Mouse (Mus musculus) lung, postnatal 0 days (tissue): ENCODE data around the gene Pim1. TPM values are rescaled to one million over a fixed set of nuclear protein-coding genes. Genes with fewer than 3 reads are reported as not detected.
"Not testable (repeated sequence)": the region's sequence is repeated elsewhere in the genome, so short reads cannot be mapped to it uniquely, and the experiment has no call there.

ENCODE experiments used
- ATAC-seq: fragments of 200-750 bp; cut with Nextera tagmentation; 2 replicates; pipeline ENCODE4 v1.8.0; 2017; ENCODE audit warnings: moderate library complexity
- DNase-seq: peaks from one replicate; pipeline ENCODE4 v3.0.0-alpha.2; 2016; ENCODE audit warnings: low spot score
- H3K27ac ChIP-seq: fragments of 300-500 bp; sonication (generic); 2 replicates; pipeline ENCODE4 v1.5.1; 2014; ENCODE audit warnings: antibody characterized with exemption, mild to moderate bottlenecking, low read length, mixed read lengths
- H3K27me3 ChIP-seq: fragments of 300-500 bp; sonication (generic); replicated peaks from 2 replicates; pipeline ENCODE4 v1.6.1; 2014; ENCODE audit warnings: low read length, mixed read lengths; ENCODE audit not compliant: insufficient read depth
- H3K36me3 ChIP-seq: fragments of 300-500 bp; sonication (generic); 2 replicates; pipeline ENCODE4 v1.6.1; 2014; ENCODE audit warnings: low read length, mixed read lengths; ENCODE audit not compliant: insufficient read depth
- H3K4me1 ChIP-seq: fragments of 300-500 bp; sonication (generic); 2 replicates; pipeline ENCODE4 v1.6.1; 2014; ENCODE audit warnings: antibody characterized with exemption, low read depth, low read length, mixed read lengths; ENCODE audit not compliant: insufficient read depth
- H3K4me2 ChIP-seq: fragments of 300-500 bp; sonication (generic); replicated peaks from 2 replicates; pipeline ENCODE4 v1.6.1; 2014; ENCODE audit warnings: low read depth, mild to moderate bottlenecking, low read length, moderate library complexity, mixed read lengths
- H3K4me3 ChIP-seq: fragments of 300-500 bp; sonication (generic); 2 replicates; pipeline ENCODE4 v1.5.1; 2014; ENCODE audit warnings: low read depth, low read length
- H3K9ac ChIP-seq: fragments of 300-500 bp; sonication (generic); replicated peaks from 2 replicates; pipeline ENCODE4 v1.6.1; 2014; ENCODE audit warnings: low read depth, mild to moderate bottlenecking
- H3K9me3 ChIP-seq: fragments of 300-500 bp; sonication (generic); 2 replicates; pipeline ENCODE4 v1.6.1; 2016; ENCODE audit warnings: low read length, mixed read lengths
- CTCF ChIP-seq: IDR thresholded peaks from 2 replicates; pipeline ENCODE4 v1.5.1; 2016; ENCODE audit warnings: antibody characterized with exemption, mild to moderate bottlenecking
- EP300 ChIP-seq: IDR thresholded peaks from 2 replicates; pipeline ENCODE4 v1.6.1; 2016; ENCODE audit warnings: antibody characterized with exemption, mild to moderate bottlenecking, control low read depth
- WGBS: fragments of 180-500 bp; shearing (Covaris S2); extraction: QIAGEN DNeasy Blood & Tissue Kit; methylation state at CpG from one replicate; pipeline ENCODE4 v1.1.7; 2014; 5-methylcytosine and 5-hydroxymethylcytosine counted together
- polyA plus RNA-seq: library from polyadenylated mRNA; unstranded; fragments of >200 nt; fragmentation: Nextera tagmentation; extraction: Ambion mirVana; gene quantifications from 2 replicates; pipeline ENCODE4 v1.2.1, GENCODE M21; 2015

Pim1 gene
- polyA plus RNA-seq, 1 experiment from 2014 or later = 30.0 TPM

- Histone ChIP-seq H3K36me3 (no peaks in the 10 kb centered on the region), H3K9me3 (no peaks in the 10 kb centered on the region), H3K4me2 (no peak overlapping the region), H3K27me3 (no peaks in the 10 kb centered on the region), H3K27ac (no peak overlapping the region), H3K4me1 (peaks cover 10% of the 10 kb centered on the region; the same call in 1 of the 2 replicates), H3K4me3 (no peak overlapping the region), H3K9ac (no peak overlapping the region)
- 48% methylated on average over 8 of the region's 8 CpGs for WGBS
- TF ChIP-seq CTCF (no peak), EP300 (no peak)
- DNase-seq (no peak), ATAC-seq (no peak)
Measured at GRCm38 (mm10) chr17:29448055-29448454, 42.5 kb upstream of the Pim1 start.

GRCm38 (mm10) chr17:29448561-29448960 lies 42.0 kb upstream of the Pim1 start:
- no peak overlapping the region for H3K9ac ChIP-seq
- H3K9me3 ChIP-seq = no peaks in the 10 kb centered on the region
- TF ChIP-seq EP300 (no peak), CTCF (no peak)
- ATAC-seq (no peak), DNase-seq (no peak)
- peaks cover 10% of the 10 kb centered on the region; the same call in 1 of the 2 replicates for H3K4me1 ChIP-seq
- H3K36me3 ChIP-seq = no peaks in the 10 kb centered on the region
- no peaks in the 10 kb centered on the region for H3K27me3 ChIP-seq
- no peak overlapping the region for H3K27ac ChIP-seq
- WGBS = 49% methylated on average over 2 of the region's 2 CpGs
- no peak overlapping the region for H3K4me3 ChIP-seq
- no peak overlapping the region for H3K4me2 ChIP-seq

GRCm38 (mm10) chr17:29450899-29451840 lies 39.4 kb upstream of the Pim1 start:
- peak; percentile 90 for DNase-seq
- Histone ChIP-seq H3K4me2 (peak overlapping the region; percentile 25), H3K4me1 (peaks cover 10% of the 10 kb centered on the region; the same call in 1 of the 2 replicates), H3K27me3 (no peaks in the 10 kb centered on the region), H3K9ac (peak overlapping the region; percentile 27; the same call in 1 of the 2 replicates), H3K27ac (peak overlapping the region; percentile 85), H3K4me3 (no peak overlapping the region), H3K36me3 (no peaks in the 10 kb centered on the region), H3K9me3 (no peaks in the 10 kb centered on the region)
- peak; percentile 61 for TF ChIP-seq CTCF
- TF ChIP-seq EP300 = peak; percentile 56
- peak; percentile 88 for ATAC-seq
- 14% methylated on average over 31 of the region's 34 CpGs for WGBS

- no peaks in the 10 kb centered on the region for H3K9me3 ChIP-seq
- peak; percentile 27 for DNase-seq
- ATAC-seq = peak; percentile 46
- no peak overlapping the region for H3K4me2 ChIP-seq
- no peaks in the 10 kb centered on the region for H3K36me3 ChIP-seq
- H3K4me1 ChIP-seq = peaks cover 10% of the 10 kb centered on the region; the same call in 1 of the 2 replicates
- WGBS = 32% methylated on average over 8 of the region's 8 CpGs
- no peaks in the 10 kb centered on the region for H3K27me3 ChIP-seq
- H3K4me3 ChIP-seq = no peak overlapping the region
- no peak overlapping the region for H3K9ac ChIP-seq
- TF ChIP-seq EP300 = no peak
- no peak for TF ChIP-seq CTCF
- peak overlapping the region; percentile 85; the same call in 1 of the 2 replicates for H3K27ac ChIP-seq
Measured at GRCm38 (mm10) chr17:29451841-29452210, 38.7 kb upstream of the Pim1 start.

- H3K4me3 ChIP-seq, DNase-seq, H3K9me3 ChIP-seq, H3K4me1 ChIP-seq, H3K27me3 ChIP-seq, H3K27ac ChIP-seq, ATAC-seq, H3K9ac ChIP-seq, H3K4me2 ChIP-seq, H3K36me3 ChIP-seq: not testable (repeated sequence)
- WGBS = 100% methylated on average over 2 of the region's 3 CpGs
- TF ChIP-seq CTCF = peak; percentile 48
Measured at GRCm38 (mm10) chr17:29454119-29454518, 36.4 kb upstream of the Pim1 start.

GRCm38 (mm10) chr17:29455411-29456120 lies 35.0 kb upstream of the Pim1 start:
- peak; percentile 19; the same call in 1 of the 2 replicates for ATAC-seq
- no peak overlapping the region for H3K4me2 ChIP-seq
- WGBS = 61% methylated on average over 8 of the region's 9 CpGs
- TF ChIP-seq CTCF (no peak), EP300 (no peak)
- H3K9ac ChIP-seq = no peak overlapping the region
- peak; percentile 69 for DNase-seq
- H3K27ac ChIP-seq = no peak overlapping the region
- H3K9me3 ChIP-seq = no peaks in the 10 kb centered on the region
- no peaks in the 10 kb centered on the region for H3K36me3 ChIP-seq
- H3K27me3 ChIP-seq = no peaks in the 10 kb centered on the region
- H3K4me3 ChIP-seq = no peak overlapping the region
- peaks cover 9% of the 10 kb centered on the region; the same call in 1 of the 2 replicates for H3K4me1 ChIP-seq
